Mouse (Mus musculus): ENCODE data around the gene Bcl2l1. TPM values are rescaled to one million over a fixed set of nuclear protein-coding genes. Genes with fewer than 3 reads are reported as not detected.

Bcl2l1 gene
- polyA plus RNA-seq, 1 experiment from 2014 or later = 178 TPM

DNA sequence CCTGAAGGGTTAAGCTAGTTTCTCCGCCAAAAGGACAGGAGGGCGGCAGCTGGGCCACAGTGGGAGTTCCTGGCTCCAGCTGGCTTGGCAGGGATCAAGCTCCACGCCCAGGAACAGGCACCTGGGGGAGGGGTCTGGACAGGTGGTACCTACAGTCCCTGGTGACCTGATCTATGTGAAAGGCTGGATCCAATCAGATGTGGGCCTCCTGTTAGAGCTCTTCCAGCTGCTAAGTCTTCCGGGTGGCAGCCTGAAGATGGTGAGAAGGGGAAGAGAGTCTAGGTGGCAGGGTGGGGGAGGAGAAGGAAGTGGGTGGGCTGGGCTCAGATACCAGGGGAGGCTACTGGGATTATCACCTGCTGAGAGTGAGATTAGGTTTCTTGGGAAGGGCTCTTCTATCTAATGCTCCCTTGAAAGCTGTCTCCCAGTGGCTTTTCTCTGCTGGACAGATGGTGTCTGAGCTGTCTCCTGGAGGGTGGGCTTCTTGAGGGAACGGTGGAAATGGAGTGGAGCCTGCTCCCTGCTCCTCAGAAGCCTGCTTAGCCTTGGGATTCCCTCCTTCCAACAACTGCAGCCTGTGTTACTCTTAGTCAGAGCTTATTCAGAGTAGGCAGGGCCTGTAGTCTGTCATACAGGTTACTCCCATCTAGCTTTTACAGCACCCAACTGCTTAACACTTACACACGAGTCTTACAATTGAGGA, 27.0 kb downstream of the Bcl2l1 start:
- DNase-seq (ENCODE audit: low spot score) = peak; percentile 70

DNA sequence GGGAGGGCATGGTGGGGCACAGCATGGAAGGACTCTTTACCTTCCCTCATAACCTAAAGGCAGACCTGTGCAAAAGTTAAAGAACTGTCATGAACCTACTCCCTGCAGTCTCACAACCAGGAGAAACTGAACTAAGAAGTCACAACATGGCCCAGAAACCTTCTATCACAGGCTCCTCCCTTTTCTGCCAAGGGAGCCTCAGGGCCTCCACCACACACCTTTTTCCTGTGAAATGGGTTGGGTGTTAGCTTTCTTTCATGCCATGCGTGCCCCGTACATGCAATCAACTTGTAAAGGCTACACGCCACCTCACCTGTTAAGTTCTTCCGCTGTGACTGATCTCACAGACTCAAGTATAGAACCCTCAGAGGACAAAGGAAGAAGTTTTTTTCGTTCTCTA, 28.4 kb downstream of the Bcl2l1 start:
- DNase-seq (ENCODE audit: low spot score) = no peak

DNA sequence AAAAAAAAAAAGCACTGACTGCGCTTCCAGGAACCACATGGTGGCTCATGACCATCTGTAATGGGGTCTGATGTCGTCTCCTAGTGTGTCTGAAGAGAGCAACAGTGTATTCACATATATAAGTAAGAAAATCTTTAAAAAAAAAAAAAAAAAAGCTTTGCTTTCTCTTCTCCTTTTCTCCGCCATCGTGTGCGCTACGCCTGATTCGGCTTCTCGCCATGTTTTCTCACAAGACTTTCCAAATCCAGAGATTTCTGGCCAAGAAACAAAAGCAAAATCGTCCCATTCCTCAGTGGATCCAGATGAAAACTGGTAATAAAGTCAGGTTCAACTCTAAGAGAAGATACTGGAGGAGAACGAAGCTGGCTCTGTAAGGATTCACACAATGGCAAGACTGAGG, 29.2 kb downstream of the Bcl2l1 start:
- DNase-seq (ENCODE audit: low spot score) = no peak

DNA sequence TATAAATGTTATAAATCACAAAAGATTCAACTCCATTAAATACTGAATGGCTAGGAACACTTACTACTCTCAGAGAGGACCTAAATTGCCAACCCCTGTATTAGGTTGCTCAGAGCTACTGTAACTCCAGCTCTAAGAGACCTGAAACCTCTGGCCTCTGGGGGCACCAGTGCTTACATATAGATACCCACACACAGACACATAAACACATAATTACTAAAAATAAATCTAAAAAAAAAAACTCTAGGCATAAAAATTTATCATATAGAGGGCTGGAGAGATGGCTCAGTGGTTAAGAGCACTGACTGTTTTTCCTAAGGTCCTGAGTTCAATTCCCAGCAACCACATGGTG, 30.8 kb downstream of the Bcl2l1 start:
- DNase-seq (ENCODE audit: low spot score) = no peak

DNA sequence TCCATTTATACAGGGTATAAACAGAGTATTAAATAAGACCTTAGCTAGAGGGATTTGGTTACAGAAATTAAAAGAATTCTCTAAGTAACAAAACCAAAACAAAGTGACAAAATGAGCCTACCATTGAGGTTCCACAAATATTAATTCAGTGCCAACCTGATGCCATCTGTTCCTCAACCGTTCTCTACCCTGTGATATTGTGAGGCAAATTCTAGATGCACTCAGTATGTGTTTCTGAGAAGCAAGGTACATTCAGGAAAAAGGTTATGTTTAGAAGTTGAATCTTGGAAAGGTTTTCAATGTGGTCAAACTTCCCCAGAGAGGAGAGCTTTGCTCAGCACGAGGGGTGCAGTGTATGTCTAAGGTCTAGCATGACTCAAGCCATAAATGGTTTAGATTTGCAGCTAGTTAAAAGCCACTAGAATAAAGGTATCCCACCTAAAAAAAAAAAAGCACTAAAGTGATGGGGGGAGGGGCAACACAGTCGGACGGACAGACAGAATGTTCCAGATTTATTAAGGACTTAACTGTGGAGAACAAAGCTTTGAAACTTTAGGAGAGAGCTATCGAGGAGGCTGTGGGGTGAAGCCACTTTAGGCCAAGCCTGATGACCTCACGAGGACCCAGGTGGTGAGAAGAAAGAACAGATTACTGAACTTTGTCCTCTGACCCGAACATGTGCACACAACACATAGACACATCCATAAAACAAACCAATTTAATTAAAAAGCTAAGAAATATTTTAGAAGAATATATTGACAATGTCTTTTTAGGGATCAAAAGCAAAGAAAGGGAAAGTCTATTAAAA, 31.4 kb downstream of the Bcl2l1 start:
- DNase-seq (ENCODE audit: low spot score) = no peak

DNA sequence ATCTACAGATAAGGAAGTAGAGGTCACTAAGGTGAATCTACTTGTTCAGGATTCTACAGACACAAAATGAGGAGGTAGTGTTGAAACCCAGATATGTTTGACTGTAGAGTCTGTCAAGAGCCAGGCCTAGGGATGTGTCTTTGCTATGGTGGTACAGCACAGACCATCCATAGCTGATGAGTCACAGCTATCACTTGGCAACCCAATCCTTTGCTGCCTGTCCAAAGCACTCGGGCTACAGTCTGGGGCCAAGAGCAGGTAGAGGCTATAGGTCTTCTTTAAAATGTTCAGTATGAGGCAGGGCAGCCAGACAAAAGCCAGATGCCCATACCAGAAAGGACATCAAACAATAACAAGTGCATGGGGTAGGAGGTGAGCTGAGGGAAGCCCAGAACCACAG, 33.9 kb downstream of the Bcl2l1 start:
- DNase-seq (ENCODE audit: low spot score) = no peak

DNA sequence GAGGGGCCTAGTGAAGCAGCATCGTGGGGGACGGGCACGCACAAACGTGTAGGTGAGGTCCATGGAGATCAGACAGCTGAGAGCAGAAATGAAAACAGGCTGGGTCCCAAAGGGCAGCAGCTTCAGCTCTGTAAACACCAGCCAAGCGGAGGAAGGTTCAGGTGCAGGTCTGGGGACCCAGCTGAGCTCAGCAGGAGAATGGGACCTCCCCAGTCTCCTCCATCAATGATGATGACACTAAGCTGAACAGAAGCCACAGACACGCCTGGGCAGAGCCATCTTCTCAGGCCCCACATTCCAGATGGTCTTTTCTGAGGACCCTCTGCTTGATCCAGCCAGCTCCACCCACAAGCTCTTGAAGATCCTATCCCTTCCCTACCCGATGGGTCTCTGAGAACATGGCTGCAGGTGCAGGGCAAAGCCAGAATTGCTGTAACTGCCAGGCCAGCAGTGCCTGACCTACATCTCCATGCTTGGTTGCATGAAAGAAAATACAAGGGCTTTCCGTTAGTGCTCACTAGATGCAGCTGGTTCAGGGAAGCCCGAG, 37.2 kb downstream of the Bcl2l1 start:
- DNase-seq (ENCODE audit: low spot score) = peak; percentile 88

DNA sequence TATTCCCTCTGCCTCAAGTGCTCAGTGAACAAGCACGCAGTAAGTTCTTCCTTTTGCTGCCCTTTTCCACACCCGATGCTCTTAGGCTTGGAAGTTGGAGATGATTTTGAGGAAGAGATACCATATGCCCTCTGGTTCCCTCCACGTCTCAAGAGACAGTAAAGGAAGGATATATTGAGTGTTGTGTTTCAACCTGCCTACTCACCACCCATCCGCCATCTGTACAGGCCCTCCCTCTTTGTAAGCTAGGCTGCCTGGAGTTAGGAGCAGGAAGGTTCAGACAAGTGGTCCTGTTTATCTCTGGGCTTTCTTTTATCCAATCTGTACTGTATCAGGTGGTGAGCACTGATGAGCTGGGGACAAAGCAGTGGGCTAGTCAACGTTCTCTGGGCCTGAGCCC, 38.1 kb downstream of the Bcl2l1 start:
- no peak for DNase-seq (ENCODE audit: low spot score)

DNA sequence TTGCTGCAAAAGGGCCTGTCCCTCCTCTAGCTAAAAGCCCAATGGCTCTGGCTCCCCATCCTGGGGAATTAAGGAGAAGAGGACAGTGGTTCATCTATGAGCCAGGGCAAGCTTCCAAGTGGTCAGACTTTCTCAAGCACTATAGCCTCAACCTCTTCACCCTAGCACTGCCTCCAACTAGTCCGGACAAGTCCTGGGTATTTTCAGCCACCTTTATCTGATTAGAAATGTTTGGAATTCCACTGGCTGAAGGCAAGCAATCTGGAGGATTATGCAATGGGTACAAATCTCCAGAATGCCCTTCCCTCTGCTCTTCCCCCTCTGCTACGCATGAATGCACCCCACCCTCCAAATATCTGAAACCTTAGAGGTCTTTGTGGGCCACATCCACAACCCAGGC, 39.1 kb downstream of the Bcl2l1 start:
- no peak for DNase-seq (ENCODE audit: low spot score)

DNA sequence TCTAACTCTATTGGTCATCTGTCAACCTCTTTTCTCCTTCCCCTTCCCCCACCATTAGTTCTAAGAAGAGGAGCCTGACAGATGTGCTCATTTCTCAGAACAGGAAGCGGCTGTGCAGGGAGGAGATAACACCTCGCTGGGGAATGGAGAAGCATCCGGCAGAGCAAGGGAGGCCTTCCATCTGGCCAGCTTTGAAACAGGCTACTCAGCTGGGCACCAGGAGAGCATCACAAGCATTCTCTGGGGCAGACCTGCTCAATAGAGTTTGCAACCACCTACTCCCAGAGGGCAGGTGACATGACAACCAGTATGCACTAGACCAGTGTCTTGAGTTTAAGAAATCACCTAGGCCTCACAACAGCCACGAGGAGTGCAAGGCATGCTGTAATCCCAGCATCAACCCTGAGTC, 41.9 kb downstream of the Bcl2l1 start:
- peak; percentile 83 for DNase-seq (ENCODE audit: low spot score)

DNA sequence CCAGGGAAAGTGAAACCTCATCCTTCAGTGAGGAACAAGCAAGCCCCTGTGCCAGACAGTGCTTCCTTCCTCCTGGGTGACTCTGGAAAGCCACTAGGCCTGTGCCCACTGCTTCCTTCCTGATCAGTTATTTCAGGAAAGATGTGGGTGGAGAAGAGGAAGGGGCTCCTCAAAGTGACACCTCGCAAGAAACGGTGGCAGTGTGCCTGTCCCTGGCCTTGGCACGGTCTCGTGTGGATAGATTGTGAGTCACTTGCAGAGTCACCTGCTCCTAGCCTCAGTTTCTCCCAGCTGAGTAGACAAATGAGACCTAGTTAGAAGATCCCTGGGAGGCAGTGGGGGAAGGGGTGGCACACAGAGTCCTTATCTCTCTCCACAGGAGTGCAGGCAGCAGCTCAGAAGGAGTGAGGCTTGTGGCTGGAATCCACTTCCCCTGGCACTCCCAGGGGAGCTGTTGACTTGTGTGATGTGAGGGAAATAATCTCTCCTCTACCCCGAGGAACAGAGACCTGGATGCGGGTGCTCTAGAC, 42.6 kb downstream of the Bcl2l1 start:
- DNase-seq (ENCODE audit: low spot score) = no peak

DNA sequence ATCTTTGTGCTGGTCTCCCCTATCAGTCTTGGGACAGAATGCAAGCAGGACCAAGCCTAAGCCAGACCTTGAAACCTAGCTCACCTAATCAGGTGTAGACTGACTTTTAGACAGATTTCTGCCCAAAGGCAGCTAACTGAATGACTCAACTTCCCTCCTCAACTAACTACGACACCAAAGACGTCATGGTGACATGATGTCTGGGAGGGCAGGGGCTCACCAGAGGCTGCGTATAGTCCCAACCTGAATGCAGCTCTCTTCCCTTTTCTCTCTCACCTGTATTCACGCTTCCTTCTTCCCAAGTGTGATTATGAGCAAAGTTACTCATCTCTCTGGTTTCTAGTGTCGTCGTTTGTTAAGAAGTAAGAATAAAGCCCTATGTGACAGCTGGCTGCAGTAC, 44.0 kb downstream of the Bcl2l1 start:
- DNase-seq (ENCODE audit: low spot score) = no peak

DNA sequence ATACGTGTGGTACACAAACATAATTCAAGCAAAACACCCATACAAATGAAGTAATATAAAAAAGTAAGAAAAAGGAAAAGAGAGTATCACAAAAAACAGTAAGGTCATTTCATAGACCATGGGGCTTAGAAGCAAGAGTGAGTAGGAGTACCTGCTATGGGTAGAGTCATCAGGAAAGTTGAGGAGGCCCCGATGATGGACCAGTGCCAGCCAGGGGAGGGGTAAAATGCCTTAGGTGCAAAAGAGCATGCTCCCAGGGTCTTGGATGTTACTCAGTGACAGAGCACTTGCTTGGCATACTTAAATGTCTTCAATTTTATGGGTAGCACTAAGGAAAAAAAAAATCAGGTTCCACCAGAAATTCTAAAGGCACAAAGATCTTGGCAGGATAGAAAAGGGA, 44.4 kb downstream of the Bcl2l1 start:
- no peak for DNase-seq (ENCODE audit: low spot score)

DNA sequence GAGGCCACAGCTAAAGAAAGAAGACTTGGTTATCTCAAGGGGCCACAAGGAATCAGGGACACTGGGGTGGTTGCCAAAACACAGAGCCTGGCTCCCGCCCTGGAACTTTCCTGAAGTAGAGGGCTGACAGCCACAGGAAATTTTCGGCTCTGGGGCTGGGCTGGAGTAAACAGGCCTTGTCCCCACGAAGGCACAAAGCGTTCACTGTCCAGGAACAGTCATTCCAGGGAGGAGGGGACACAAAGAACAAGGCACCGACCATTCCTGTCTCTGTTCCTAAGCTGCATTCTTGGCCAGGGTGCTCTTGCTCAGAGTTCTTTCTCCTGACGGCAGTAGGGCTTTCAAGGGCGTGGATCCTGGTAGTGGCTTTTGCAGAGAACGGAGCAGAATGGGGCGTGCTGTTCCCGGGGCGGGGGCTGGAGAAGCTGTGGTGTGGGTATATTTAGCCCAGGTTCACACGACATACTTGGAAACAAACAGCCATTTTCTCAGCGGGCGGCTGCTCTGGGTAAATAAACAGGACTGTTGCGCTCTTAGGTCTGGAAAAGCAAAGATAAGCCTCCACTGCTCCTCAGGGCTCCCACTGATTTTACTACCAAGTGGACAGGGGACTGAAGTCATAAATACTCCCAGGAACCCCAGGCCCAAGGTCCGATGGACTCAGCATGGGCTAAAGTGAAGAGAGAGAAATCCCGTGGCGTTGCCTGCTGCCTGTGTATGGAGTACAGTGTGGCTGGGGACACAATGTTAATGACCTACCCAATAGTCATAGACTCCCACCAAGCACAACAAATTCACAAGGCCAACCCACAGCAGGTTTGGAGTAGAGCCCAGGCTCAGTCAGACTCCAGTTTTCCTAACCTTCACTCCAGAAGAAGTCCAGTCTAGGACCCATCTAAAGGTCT, 45.8 kb downstream of the Bcl2l1 start:
- DNase-seq (ENCODE audit: low spot score) = no peak

DNA sequence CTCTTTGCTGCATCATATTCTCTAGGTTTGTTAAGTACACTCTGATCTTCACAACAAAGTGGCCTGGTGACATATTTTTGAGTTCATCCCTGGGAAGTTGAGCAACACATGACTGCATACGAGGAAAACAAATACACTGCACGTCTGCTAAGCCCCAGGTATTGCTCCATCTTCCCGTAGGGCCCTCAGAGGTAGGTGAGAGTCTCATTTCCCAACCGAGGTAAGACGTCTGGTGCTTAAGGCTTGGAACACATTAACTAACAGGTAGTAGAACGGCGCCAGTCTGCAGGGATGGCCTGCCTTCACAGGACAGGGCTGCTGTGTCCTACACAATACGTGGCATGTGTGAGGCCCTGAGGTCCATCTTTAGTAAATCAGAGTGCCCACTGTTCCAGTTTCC, 46.9 kb downstream of the Bcl2l1 start:
- no peak for DNase-seq (ENCODE audit: low spot score)

DNA sequence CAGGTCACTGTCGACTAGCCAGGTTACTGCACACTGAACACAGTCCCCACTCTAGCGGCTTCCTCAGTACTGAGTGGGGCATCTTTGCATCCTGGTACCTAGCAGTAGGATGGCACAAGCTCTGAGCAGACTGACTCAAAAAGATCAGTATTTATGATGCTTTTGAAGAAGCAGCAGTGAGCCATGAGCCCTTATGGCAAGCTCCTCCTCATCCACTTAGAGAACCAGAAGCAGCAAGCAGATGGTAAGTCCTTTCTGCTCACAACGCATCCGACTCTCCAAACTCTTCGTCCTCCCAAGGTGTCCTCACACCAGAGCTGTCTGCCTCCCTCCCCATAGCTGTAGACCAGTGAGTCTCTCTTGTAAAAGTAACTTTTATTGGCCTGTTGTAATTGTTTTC, 48.3 kb downstream of the Bcl2l1 start:
- DNase-seq (ENCODE audit: low spot score) = no peak

DNA sequence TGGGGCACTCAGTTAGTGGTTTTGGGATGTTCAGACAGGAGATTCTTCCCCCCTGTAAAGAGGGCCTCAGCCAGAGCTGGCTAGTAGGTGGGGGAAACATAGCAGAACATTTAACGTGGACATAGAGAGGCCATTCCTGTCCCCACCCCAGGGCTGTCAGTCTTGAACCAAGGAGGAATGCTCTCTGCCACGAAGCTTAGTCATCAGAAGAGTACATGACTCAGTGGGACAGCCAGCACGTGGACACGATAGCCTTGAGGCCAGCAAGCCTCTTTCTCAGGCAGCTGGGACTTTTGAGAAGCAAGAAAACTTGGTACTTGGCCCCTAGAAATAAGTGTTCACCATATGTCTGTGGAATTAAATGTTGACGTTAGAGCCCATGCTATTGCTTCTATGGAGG, 48.9 kb downstream of the Bcl2l1 start:
- DNase-seq (ENCODE audit: low spot score) = no peak

DNA sequence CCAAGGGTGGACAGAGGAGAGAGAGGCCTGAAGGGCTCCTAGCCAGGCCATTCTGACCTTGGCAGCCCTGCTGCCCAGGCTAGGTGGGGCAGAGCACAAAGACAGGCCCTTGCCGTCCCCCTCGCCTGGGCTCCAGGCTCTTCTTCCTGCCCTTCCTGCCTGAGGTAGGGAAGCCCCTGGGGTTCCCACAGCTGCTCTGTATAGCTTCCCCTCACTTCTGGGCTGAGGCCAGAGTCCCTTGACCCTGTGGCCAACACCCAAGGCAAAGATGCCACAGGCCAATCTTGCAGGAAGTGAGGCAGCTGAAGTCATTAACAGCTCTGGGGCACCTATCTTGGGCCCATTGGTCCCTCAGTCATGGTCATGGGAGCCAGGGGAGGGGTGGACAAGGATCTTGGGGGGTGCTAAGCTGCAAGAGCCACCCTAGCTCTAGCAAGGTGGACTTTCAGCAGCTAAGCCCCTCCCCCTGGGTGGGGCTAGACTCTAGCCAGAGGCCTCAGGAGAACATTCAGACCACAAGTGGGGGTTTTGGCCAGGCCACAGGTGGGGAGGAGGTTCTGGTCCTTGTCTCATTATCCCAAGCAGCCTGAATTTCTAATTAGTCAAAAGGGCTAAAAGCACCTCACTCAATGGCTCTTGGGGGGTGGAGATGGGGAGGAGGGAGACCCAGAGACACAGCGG, 50.4 kb downstream of the Bcl2l1 start:
- no peak for DNase-seq (ENCODE audit: low spot score)

DNA sequence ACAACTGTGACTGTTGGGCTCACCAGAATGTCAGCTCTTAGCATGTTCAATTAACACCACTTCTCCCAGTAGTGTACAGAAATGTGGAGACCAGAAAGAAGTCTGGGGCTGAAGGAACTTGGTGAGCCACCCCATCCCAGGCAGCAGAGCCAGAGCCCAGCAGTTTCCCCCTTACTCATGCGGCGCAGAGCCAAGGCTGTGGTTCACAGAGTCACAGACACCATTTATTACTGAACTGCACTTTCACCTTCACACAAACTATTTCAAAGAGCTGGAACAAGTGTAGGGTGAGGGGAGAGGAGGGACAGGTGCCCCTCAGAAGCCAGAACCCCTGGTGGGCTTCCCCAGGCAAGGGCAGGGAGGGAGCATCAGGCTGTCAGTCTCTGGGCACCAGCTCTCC, 51.1 kb downstream of the Bcl2l1 start:
- DNase-seq (ENCODE audit: low spot score) = no peak

DNA sequence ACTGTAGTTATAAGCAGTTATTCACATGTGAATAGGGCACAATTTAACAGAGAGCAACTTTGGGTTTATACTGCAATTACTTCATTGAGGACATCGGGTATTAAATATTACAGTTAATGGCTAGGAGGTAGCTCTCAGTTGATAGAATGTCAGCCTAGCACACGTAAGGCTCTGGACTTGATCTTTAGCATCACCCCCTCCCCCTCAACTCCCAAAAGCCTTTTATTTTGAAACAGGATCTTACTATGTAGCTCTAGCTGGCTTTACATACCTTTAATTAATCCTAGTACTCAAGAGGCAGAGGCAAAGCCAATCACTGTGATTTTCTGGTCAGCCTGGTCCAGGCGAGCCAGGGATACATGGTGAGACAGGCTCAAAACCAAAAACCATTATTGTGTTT, 54.4 kb downstream of the Bcl2l1 start:
- no peak for DNase-seq (ENCODE audit: low spot score)

DNA sequence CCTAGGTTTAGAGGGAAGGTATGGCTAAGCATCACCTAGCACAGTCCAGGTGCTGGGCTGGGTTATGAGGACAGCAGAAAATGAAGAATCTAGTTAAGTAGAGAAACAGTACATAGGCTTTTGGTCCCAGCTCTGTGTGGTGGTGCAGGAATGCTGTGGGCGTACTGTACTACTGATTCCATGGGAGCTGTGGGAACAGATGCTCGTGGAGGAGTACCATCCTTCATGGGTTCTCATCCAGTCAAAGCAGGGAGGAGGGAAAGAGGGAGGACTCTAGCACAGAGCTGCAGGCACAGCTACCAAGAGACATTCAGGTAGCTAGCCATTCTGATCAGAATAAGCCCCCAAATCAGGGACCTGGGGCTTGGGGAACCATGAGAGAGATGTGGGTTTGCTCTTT, 55.1 kb downstream of the Bcl2l1 start:
- DNase-seq (ENCODE audit: low spot score) = no peak
